Mouse (Mus musculus) stomach, postnatal 0 days (tissue): ENCODE measurements at regions not wholly inside any gene's neighbourhood (a gene's known extent, or its start where the extent isn't known, plus 50 kb on each side); places are given as distances from the start of the nearest gene placed in this dataset.

Experiments
- CTCF ChIP-seq: IDR thresholded peaks from 2 replicates; pipeline ENCODE4 v1.5.1; 2016; ENCODE audit warnings: antibody characterized with exemption, low read depth, mild to moderate bottlenecking, moderate library complexity
- EP300 ChIP-seq: optimal IDR thresholded peaks from 2 replicates; pipeline ENCODE3; 2016; ENCODE audit warnings: antibody characterized with exemption

- TF ChIP-seq CTCF: no peak
- no peak for TF ChIP-seq EP300
Measured at GRCm38 (mm10) chr7:71706201-71706600, 354.9 kb upstream of the Gm10295 start.
